Mouse (Mus musculus) spleen, adult 2 months (tissue): ENCODE measurements around the gene Vipr2.

Experiments used
- CTCF ChIP-seq: fragments of 200-500 bp; IDR thresholded peaks from 2 replicates; pipeline ENCODE4 v1.5.1; 2011; ENCODE audit warnings: mild to moderate bottlenecking, inconsistent platforms; ENCODE audit not compliant: insufficient read depth, insufficient read length, insufficient replicate concordance; ENCODE audit errors: extremely low read depth
- POLR2A ChIP-seq: fragments of 200-500 bp; IDR thresholded peaks from 2 replicates; pipeline ENCODE4 v1.6.1; 2011; ENCODE audit warnings: low read depth, low read length, inconsistent platforms

DNA sequence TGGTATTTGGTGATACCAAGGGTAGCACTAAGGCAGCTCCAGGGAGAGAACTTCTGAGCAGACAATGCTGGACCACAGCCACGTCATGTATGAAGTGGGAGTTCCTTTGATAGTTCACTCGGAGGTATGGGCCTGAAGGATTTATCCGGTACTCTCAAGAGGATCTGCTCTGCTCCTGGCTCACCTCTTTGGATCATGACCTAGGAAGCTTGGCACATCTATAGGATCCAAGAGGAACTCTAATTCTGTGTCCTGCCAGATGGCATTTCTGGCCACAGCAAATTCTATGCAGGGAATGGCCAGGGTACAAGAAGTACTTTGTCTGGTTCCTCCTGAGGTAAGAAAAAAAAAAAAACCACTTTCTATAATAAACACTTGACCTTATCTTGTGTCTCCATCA is 12.3 kb downstream of the Vipr2 start:
- TF ChIP-seq POLR2A = no peak
- TF ChIP-seq CTCF = no peak
